Mouse (Mus musculus) forebrain, embryonic 10.5 days (tissue): Measurements from ENCODE around the gene Rbm7. TPM values are rescaled to one million over a fixed set of nuclear protein-coding genes. Genes with fewer than 3 reads are reported as not detected.
A peak's percentile ranks its signal among the peaks of the same experiment; 100 is the strongest.
"Not testable (repeated sequence)": the region's sequence is repeated elsewhere in the genome, so short reads cannot be mapped to it uniquely, and the experiment has no call there.

Experiments used
- DNase-seq: peaks from one replicate; pipeline ENCODE4 v3.0.0-alpha.2; 2017; ENCODE audit warnings: low spot score; ENCODE audit errors: extremely low spot score
- H3K27ac ChIP-seq: fragments of 300-500 bp; sonication (generic); 2 replicates; pipeline ENCODE4 v1.5.1; 2016; ENCODE audit warnings: mild to moderate bottlenecking
- H3K27me3 ChIP-seq: fragments of 300-500 bp; sonication (generic); 2 replicates; pipeline ENCODE4 v1.6.1; 2016; ENCODE audit warnings: mild to moderate bottlenecking; ENCODE audit not compliant: poor library complexity, severe bottlenecking
- H3K36me3 ChIP-seq: fragments of 300-500 bp; sonication (generic); replicated peaks from 2 replicates; pipeline ENCODE4 v1.6.1; 2016; ENCODE audit warnings: mild to moderate bottlenecking, moderate library complexity
- H3K4me1 ChIP-seq: fragments of 300-500 bp; sonication (generic); 2 replicates; pipeline ENCODE4 v1.6.1; 2016
- H3K4me3 ChIP-seq: fragments of 300-500 bp; sonication (generic); 2 replicates; pipeline ENCODE4 v1.5.1; 2016; ENCODE audit warnings: mild to moderate bottlenecking, moderate library complexity
- H3K9me3 ChIP-seq: fragments of 300-500 bp; sonication (generic); 2 replicates; pipeline ENCODE4 v1.6.1; 2016; ENCODE audit warnings: mild to moderate bottlenecking, moderate library complexity
- WGBS: fragments of 180-500 bp; shearing (Covaris S2); methylation state at CpG from one replicate; pipeline ENCODE4 v1.1.7; 2016; 5-methylcytosine and 5-hydroxymethylcytosine counted together
- polyA plus RNA-seq: library from polyadenylated mRNA; unstranded; fragments of >200 nt; fragmentation: Nextera tagmentation; extraction: Ambion mirVana; gene quantifications from 2 replicates; pipeline ENCODE4 v1.2.1, GENCODE M21; 2016

The Rbm7 gene
- polyA plus RNA-seq, 1 experiment from 2014 or later, result 112 TPM

DNA sequence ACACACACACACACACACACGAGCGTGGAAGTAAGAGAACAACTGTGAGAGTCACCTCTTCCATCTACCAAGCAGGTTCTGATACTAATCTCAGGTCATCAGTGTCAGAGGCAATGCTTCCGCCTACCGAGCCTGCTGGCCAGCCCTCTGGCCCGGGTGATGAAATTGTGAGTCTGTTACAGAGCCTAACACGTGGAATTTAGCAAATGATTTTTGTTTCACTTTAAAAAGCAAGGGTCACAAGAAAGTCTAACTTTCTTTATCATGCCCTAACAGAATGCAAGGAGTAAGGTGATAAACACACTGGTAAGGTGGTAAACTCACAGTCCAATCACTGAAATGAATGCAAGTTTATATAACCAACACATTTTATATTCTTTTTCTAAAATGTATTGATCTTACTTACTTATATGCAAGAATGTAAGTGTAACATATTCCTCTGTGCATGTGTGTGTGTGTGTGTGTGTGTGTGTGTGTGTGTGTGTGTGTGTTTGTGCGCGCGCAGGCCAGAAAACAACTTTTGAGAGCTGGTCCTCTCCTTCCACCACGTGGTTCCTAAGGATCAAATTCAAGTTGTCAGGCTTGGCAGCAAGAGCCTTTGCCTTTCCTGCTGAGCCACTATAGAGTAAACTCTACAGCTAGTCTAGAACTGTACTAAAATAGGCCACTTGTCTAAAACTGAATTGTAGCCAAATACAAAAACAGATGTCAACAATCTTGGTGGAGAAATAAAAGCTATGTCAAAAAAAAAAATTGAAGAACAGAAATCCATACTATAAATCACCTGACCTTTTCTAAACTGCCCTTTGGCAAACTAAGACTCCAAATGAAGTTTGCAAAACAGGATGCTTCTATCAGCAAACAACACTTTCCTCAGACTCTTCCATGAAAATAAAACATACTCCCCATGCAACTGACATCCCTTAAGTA, 18.6 kb downstream of the Rbm7 start:
- Histone ChIP-seq H3K4me1 (peaks cover 16% of the 10 kb centered on the region), H3K27ac (no peak overlapping the region), H3K9me3 (no peaks in the 10 kb centered on the region), H3K36me3 (peaks cover 53% of the 10 kb centered on the region), H3K4me3 (no peak overlapping the region), H3K27me3 (0 out of 2 replicates have a peak, but pooled peaks cover 3% of the 10 kb centered on the region)
- no peak for DNase-seq
- 91% methylated on average over 10 of the region's 10 CpGs for WGBS

DNA sequence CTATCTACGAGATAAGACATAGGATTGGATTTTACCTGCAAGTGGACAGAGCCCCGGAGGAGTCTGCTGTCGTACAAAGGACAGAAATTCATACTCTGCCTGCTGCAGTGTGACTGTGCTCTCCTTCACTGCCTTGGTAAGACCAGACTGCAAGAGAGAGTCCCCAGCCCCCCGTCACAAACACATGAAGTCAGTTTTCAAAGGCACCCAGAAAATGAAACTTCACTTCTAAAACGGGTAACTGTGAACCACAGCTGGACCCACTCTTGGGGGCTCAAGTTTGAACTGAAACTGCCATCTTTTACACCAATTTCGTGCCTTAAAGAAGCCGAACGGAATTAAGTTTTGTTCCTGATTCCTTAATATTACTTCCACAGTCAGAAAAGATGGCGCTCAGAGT, 20.7 kb downstream of the Rbm7 start:
- no peak overlapping the region for H3K27ac ChIP-seq
- no peak overlapping the region for H3K4me3 ChIP-seq
- DNase-seq, result no peak
- H3K4me1 ChIP-seq, result peaks cover 1% of the 10 kb centered on the region
- H3K36me3 ChIP-seq, result peaks cover 66% of the 10 kb centered on the region
- WGBS, result 95% methylated on average over 9 of the region's 9 CpGs
- H3K9me3 ChIP-seq, result no peaks in the 10 kb centered on the region
- no peaks in the 10 kb centered on the region for H3K27me3 ChIP-seq

DNA sequence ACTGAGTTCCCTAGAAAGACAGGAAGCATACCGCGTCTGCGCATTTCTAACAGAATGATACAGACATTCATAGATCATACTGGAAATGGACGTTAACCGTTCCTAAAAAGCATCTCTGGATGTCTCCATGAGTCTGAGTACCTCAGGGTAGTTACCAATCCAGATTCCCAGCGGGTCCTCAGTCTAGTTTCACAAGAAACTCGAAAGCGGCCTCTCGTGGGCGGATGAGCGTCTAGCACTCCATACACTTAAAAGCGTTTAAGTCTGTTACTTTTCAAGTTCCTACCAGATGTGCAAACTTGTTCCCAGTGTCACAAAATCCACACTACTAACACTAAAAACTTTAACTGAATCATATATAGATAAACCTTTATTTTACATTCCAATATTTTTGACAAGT, 22.0 kb downstream of the Rbm7 start:
- Histone ChIP-seq H3K36me3 (peaks cover 68% of the 10 kb centered on the region), H3K9me3 (no peaks in the 10 kb centered on the region), H3K4me3 (no peak overlapping the region), H3K27ac (no peak overlapping the region), H3K27me3 (no peaks in the 10 kb centered on the region), H3K4me1 (no peaks in the 10 kb centered on the region)
- no peak for DNase-seq
- WGBS, result 94% methylated on average over 12 of the region's 12 CpGs

DNA sequence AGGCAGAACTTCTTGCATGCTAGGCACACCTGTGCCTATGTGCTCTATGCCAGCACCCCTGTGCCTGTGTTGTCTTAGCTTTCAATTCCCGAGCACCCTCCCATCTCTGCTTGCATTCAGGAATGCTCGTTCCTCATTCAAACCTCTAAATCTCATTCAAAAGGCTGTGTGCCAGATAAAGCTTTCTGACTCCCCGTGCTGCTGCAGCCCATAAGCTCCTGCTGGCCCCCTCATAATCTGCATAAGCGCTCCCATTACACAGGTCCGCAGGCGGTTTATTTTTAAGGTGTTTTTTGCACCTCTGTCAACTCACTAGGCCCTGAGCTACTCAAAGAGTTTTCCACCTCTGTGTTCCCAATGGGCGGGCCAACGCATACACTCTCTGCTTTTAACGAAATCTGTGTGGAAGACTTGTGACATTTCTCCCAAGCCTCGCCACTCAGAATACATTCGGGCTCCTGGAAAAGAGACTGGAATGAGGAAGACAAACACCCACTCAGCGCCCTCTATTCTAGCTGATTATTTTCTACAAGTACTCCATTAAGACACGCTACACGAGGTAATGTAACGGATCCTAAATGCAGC, 22.6 kb downstream of the Rbm7 start:
- no peaks in the 10 kb centered on the region for H3K4me1 ChIP-seq
- no peak for DNase-seq
- no peaks in the 10 kb centered on the region for H3K27me3 ChIP-seq
- peaks cover 68% of the 10 kb centered on the region for H3K36me3 ChIP-seq
- no peaks in the 10 kb centered on the region for H3K9me3 ChIP-seq
- H3K4me3 ChIP-seq, result no peak overlapping the region
- no peak overlapping the region for H3K27ac ChIP-seq
- 86% methylated on average over 15 of the region's 15 CpGs for WGBS

DNA sequence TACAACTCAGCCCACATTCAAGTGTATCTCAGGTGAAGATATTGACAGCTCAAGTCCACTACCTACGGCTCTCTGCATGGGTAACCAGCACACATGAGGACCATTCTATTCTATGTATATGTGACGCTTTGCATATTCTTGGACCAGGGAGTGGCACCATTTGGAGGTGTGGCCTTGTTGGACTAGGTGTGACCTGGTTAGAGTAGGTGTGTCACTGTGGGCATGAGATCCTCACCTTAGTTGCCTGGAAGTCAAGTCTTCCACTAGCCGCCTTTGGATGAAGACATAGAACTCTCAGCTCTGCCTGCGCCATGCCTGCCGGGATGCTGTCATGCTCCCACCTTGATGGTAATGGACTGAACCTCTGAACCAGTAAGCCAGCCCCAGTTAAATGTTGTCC, 27.6 kb downstream of the Rbm7 start:
- not testable (repeated sequence) for H3K4me3 ChIP-seq, H3K27me3 ChIP-seq, H3K27ac ChIP-seq, DNase-seq, H3K9me3 ChIP-seq, H3K4me1 ChIP-seq
- H3K36me3 ChIP-seq, result peaks cover 55% of the 10 kb centered on the region
- 97% methylated on average over 5 of the region's 5 CpGs for WGBS

DNA sequence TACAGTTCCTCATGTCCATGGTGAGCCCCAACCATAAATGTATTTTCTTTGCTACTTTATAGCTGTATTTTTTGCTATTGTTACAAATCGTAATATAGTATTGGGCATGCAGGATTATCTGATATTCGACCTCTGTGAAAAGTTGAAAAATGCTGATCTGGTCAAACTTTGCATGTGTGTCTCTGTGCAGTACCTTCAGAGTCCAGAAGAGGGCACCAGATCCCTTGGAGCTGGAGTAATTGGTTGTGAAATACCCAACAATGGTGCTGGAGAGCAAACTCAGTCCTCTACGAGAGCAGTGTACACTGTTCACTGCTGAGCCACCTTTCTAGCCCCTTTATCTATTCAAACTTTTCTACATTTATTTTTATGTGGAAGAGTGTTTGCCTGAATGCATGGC, 28.3 kb downstream of the Rbm7 start:
- Histone ChIP-seq H3K36me3 (peaks cover 49% of the 10 kb centered on the region), H3K4me3 (no peak overlapping the region), H3K27me3 (no peaks in the 10 kb centered on the region), H3K4me1 (no peaks in the 10 kb centered on the region), H3K27ac (no peak overlapping the region), H3K9me3 (peaks cover 8% of the 10 kb centered on the region; the same call in 1 of the 2 replicates)
- DNase-seq, result peak; percentile 55
- 67% methylated on average over 3 of the region's 3 CpGs for WGBS

DNA sequence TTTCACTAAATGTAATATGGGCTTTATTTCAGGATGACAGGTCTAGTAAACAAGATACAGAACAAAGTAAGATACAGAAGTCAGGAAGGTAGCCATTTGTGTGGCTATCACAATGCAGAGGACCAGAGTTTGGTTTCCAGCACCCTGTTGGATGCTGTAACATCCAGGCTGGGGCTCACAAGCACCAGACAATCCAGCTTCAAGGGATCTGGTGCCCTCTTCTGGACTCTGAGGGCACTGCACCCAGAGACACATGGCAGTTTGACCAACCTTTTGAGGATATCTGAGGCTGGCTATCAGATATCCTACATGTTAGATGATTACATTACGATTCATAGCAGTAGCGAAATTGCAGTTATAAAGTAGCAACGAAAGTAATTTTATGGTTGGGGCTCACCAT, 29.4 kb downstream of the Rbm7 start:
- Histone ChIP-seq H3K27me3 (no peaks in the 10 kb centered on the region), H3K4me3 (no peak overlapping the region), H3K9me3 (peaks cover 8% of the 10 kb centered on the region; the same call in 1 of the 2 replicates), H3K27ac (no peak overlapping the region), H3K4me1 (no peaks in the 10 kb centered on the region), H3K36me3 (peaks cover 39% of the 10 kb centered on the region)
- DNase-seq, result no peak
- WGBS, result over 99% methylated on average over 3 of the region's 3 CpGs

DNA sequence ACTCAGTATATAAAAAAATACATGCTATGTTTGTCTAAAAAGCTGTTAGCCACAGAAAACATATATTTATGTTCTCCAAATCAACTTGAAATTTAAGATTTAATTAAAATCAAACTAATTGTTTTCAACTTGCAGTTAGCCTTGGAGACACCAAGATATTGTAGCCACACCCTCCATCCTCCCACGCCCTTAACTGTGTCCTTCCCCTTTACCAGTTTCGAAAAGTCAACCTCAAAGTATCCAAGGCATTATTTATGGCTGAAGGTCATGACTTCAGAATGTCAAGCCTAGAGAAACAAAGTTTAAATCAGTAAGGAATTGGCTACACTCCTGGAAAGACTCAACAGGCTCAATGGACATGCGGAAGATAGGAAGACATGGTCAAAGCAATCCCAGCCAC, 33.6 kb downstream of the Rbm7 start:
- Histone ChIP-seq H3K27ac (no peak overlapping the region), H3K4me3 (no peak overlapping the region), H3K36me3 (peaks cover 10% of the 10 kb centered on the region), H3K27me3 (no peaks in the 10 kb centered on the region), H3K4me1 (no peaks in the 10 kb centered on the region), H3K9me3 (peaks cover 4% of the 10 kb centered on the region; the same call in 1 of the 2 replicates)
- no peak for DNase-seq
- 94% methylated on average over 3 of the region's 3 CpGs for WGBS

DNA sequence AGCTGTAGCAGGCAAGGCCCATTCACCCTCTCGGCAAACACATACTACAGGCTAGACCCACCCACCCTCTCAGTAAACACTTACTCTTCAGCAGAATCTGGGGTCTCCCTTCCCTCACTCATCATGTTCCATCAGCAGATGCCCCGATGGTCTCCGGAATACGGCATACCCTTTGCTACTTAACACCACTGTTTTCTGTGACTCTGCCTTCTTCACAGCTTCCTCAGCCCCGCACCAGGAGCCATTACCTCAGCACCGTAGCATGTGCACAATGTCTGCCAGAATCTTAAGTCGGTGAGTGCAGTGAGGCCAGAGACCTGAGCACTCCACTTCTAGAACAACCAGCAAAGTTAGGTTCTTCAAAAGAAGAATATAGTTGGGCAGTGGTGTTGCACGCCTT, 34.4 kb downstream of the Rbm7 start:
- WGBS, result 93% methylated on average over 8 of the region's 8 CpGs
- H3K9me3 ChIP-seq, result peaks cover 3% of the 10 kb centered on the region; the same call in 1 of the 2 replicates
- H3K4me3 ChIP-seq, result no peak overlapping the region
- peaks cover 7% of the 10 kb centered on the region for H3K36me3 ChIP-seq
- H3K27me3 ChIP-seq, result no peaks in the 10 kb centered on the region
- no peak for DNase-seq
- no peak overlapping the region for H3K27ac ChIP-seq
- no peaks in the 10 kb centered on the region for H3K4me1 ChIP-seq

DNA sequence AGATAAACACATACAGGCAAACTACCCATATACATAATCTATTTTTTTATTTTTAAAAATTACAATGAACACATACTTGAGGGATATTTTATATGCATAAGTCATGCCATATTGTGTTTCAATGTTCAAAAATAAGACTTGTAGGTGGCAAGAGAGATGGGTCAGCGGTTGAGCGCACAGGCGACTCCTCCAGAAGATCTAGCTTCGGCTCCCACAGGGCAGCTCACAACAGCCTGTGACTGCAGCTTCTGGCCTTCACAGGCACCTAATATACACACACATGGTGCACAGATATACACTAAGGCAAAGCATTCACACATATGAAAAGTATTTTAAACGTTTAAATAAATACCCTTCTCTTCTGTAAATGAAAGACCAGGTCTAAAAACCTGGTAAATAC, 35.7 kb downstream of the Rbm7 start:
- no peak for DNase-seq
- no peak overlapping the region for H3K4me3 ChIP-seq
- no peaks in the 10 kb centered on the region for H3K9me3 ChIP-seq
- H3K27me3 ChIP-seq, result no peaks in the 10 kb centered on the region
- H3K36me3 ChIP-seq, result no peaks in the 10 kb centered on the region
- 95% methylated on average over 5 of the region's 5 CpGs for WGBS
- no peak overlapping the region for H3K27ac ChIP-seq
- H3K4me1 ChIP-seq, result no peaks in the 10 kb centered on the region

DNA sequence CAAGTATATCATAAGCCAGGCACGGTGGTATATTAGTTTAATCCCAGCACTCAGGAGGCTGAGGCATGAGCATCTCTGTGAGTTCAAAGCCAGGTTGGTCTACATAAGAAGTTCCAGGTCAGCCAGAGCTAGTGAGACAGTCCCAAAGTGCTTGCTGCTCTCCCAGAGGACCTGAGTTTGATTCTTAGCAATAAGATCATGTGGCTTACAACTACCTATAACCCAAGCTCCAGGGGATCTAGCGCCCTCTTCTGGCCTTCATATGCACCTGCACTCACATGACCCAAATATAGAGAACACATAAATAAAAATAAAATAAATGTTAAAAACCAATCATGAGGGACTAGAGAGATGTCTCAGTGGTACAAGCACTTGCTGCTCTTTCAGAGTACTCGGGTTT, 36.2 kb downstream of the Rbm7 start:
- 67% methylated on average over 3 of the region's 3 CpGs for WGBS
- no peak overlapping the region for H3K27ac ChIP-seq
- no peaks in the 10 kb centered on the region for H3K27me3 ChIP-seq
- no peak for DNase-seq
- no peaks in the 10 kb centered on the region for H3K9me3 ChIP-seq
- H3K4me3 ChIP-seq, result no peak overlapping the region
- H3K36me3 ChIP-seq, result no peaks in the 10 kb centered on the region
- no peaks in the 10 kb centered on the region for H3K4me1 ChIP-seq

DNA sequence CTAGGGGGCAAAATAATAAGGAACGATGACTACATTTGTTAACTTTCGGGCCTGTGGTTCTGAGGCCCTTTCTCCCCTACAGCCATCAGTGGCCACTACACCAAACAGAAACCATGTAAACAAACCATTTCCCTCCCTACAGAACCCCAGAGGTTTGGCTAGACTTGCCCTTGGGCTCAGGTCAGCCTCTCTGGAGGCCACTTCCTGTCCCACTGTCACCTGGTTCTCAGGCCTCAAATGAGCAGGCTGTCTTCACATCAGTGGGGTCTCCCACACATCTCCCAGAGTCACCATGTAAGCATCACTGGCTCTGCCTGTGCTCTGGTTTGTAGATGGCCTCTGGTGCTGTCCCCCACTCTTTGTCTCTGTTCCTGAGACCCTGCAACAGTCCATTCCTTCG, 39.1 kb downstream of the Rbm7 start:
- Histone ChIP-seq H3K27ac (no peak overlapping the region), H3K9me3 (no peaks in the 10 kb centered on the region), H3K4me3 (no peak overlapping the region), H3K27me3 (no peaks in the 10 kb centered on the region), H3K36me3 (no peaks in the 10 kb centered on the region), H3K4me1 (no peaks in the 10 kb centered on the region)
- DNase-seq, result no peak
- 93% methylated on average over 3 of the region's 3 CpGs for WGBS

DNA sequence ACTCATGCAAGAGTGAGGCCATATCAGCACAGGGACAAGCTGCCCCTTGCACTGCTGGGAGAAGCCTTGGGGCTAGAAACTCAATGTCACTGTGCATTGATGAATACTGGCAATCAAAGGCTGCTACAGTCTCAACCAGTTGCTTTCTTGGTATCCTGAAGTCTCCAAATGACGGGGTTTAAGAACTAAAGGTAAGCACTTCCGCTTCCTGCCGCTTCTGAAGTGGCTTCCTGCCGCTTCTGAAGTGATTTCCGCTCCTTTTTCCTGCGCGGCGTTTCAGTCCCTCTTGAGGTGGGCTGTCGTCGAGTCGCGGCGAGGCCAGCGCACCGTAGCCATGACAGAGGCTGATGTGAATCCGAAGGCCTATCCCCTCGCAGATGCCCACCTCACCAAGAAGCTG, 45.0 kb downstream of the Rbm7 start:
- no peak overlapping the region for H3K4me3 ChIP-seq
- no peaks in the 10 kb centered on the region for H3K9me3 ChIP-seq
- 91% methylated on average over 17 of the region's 17 CpGs for whole genome bisulfite sequencing
- no peaks in the 10 kb centered on the region for H3K36me3 ChIP-seq
- H3K27ac ChIP-seq, result no peak overlapping the region
- H3K27me3 ChIP-seq, result no peaks in the 10 kb centered on the region
- no peaks in the 10 kb centered on the region for H3K4me1 ChIP-seq
- no peak for DNase-seq
